15 mouse cellular contexts compared by ENCODE assay signal in genomic region chr5:147315432-147316075, GRCm38 (mm10). TPM values are rescaled to one million over a fixed set of nuclear protein-coding genes. Genes with fewer than 3 reads are reported as not detected.
DNase-seq lines count a peak whose midpoint lies in the region; ATAC-seq and TF ChIP-seq lines count a peak whose summit lies in the region.
"Had no signal": no experiment of that assay in that cellular context is flagged by ENCODE, and none has a peak within 500 bp of the region (broad histone marks: within the 10 kb centered on the region; RNA-seq: fewer than 3 reads in every experiment).

No protein-coding gene starts in this region.

- peaks cover 99% of the 10 kb centered on the region for H3K27me3 ChIP-seq in heart, embryonic 10.5 days (ENCODE audit: insufficient read depth, poor library complexity, severe bottlenecking)
- peaks cover 95% of the 10 kb centered on the region for H3K27me3 ChIP-seq in kidney, embryonic 15.5 days
- H3K27me3 ChIP-seq in E14TG2a.4 (ENCODE audit: insufficient read depth, low read length) = peaks cover 89% of the 10 kb centered on the region
- peaks cover 83% of the 10 kb centered on the region for H3K27me3 ChIP-seq in intestine, embryonic 14.5 days (replicated peaks; ENCODE audit: control insufficient read depth, insufficient read depth, low read length)

- H3K36me3 ChIP-seq in heart, embryonic 10.5 days = no peaks in the 10 kb centered on the region
- no peaks in the 10 kb centered on the region for H3K36me3 ChIP-seq in kidney, embryonic 15.5 days
- no peaks in the 10 kb centered on the region for H3K36me3 ChIP-seq in E14TG2a.4 (ENCODE audit: insufficient read depth, low read length)
- no peaks in the 10 kb centered on the region for H3K36me3 ChIP-seq in intestine, embryonic 14.5 days (ENCODE audit: control insufficient read depth, insufficient read depth, low read length)
- H3K36me3 ChIP-seq: limb, embryonic 12.5 days had no signal

- H3K4me2 ChIP-seq in kidney, embryonic 15.5 days = peak overlapping the region; percentile 20
- peak overlapping the region; percentile 35 for H3K4me2 ChIP-seq in intestine, embryonic 14.5 days (ENCODE audit: low read length)
- H3K4me2 ChIP-seq: limb, embryonic 12.5 days; lung, embryonic 14.5 days had no signal

- H3K9me3 ChIP-seq in heart, embryonic 10.5 days = no peaks in the 10 kb centered on the region
- H3K9me3 ChIP-seq in kidney, embryonic 15.5 days (replicated peaks) = no peaks in the 10 kb centered on the region
- no peaks in the 10 kb centered on the region for H3K9me3 ChIP-seq in E14TG2a.4 (ENCODE audit: low read length)
- no peaks in the 10 kb centered on the region for H3K9me3 ChIP-seq in intestine, embryonic 14.5 days (ENCODE audit: control insufficient read depth, low read length)
- H3K9me3 ChIP-seq: limb, embryonic 12.5 days had no signal

- intact Hi-C loops in heart, postnatal 36 days (cut with DNase I) = no loop called here

- DNase-seq in heart, embryonic 10.5 days (ENCODE audit: low spot score) = no peak
- no peak for DNase-seq in heart, postnatal 36 days
- DNase-seq in kidney, adult 11 months = no peak
- DNase-seq in intestine, embryonic 14.5 days (ENCODE audit: low spot score) = peak; percentile 59
- DNase-seq: lung, embryonic 14.5 days; right cerebral cortex, adult 18-20 months had no signal

- H3K9ac ChIP-seq in kidney, embryonic 15.5 days = no peak overlapping the region
- H3K9ac ChIP-seq in intestine, embryonic 14.5 days (ENCODE audit: low read length) = peak overlapping the region; percentile 38
- H3K9ac ChIP-seq: limb, embryonic 12.5 days; lung, embryonic 14.5 days had no signal

- H3K4me3 ChIP-seq in heart, embryonic 10.5 days = peak overlapping the region; percentile 45
- H3K4me3 ChIP-seq in kidney, embryonic 15.5 days (replicated peaks) = peak overlapping the region; percentile 11; the same call in 1 of the 2 replicates
- peak overlapping the region; percentile 49 for H3K4me3 ChIP-seq in E14TG2a.4 (replicated peaks; ENCODE audit: low read length)
- H3K4me3 ChIP-seq in intestine, embryonic 14.5 days (ENCODE audit: low read depth, low read length) = peak overlapping the region; percentile 32
- H3K4me3 ChIP-seq: limb, embryonic 12.5 days had no signal

- WGBS in heart, embryonic 10.5 days = under 1% methylated on average over 25 of the region's 25 CpGs
- WGBS in kidney, embryonic 15.5 days = under 1% methylated on average over 25 of the region's 25 CpGs
- 2% methylated on average over 25 of the region's 25 CpGs for WGBS in intestine, embryonic 14.5 days

- H3K4me1 ChIP-seq in heart, embryonic 10.5 days = peaks cover 10% of the 10 kb centered on the region
- H3K4me1 ChIP-seq in kidney, embryonic 15.5 days = peaks cover 11% of the 10 kb centered on the region
- peaks cover 29% of the 10 kb centered on the region for H3K4me1 ChIP-seq in E14TG2a.4 (replicated peaks; ENCODE audit: low read depth, low read length)
- no peaks in the 10 kb centered on the region for H3K4me1 ChIP-seq in intestine, embryonic 14.5 days (replicated peaks; ENCODE audit: control insufficient read depth, insufficient read depth, low read length)

- no peak for ATAC-seq in kidney, embryonic 15.5 days (replicated peaks; ENCODE audit: low FRiP score)
- ATAC-seq in intestine, embryonic 14.5 days (replicated peaks; ENCODE audit: low FRiP score, low TSS enrichment, low read depth) = peak; percentile 65
- no peak for ATAC-seq in erythroblast, adult 5-6 weeks (replicated peaks; ENCODE audit: low FRiP score, poor library complexity, severe bottlenecking)
- ATAC-seq: inflammation-experienced regulatory T-cells, adult 6 months had no signal

- no peak for TF ChIP-seq CTCF in E14TG2a.4 (conservative IDR thresholded peaks at IDR 0.05; ENCODE audit: low read length)

- no peak overlapping the region for H3K27ac ChIP-seq in heart, embryonic 10.5 days
- H3K27ac ChIP-seq in kidney, embryonic 15.5 days = no peak overlapping the region
- peak overlapping the region; percentile 49 for H3K27ac ChIP-seq in intestine, embryonic 14.5 days (ENCODE audit: low read depth)
- H3K27ac ChIP-seq: limb, embryonic 12.5 days had no signal

RNA-seq across cellular contexts. Expression of gene Urad, which starts 6.7 kb away (rescaled TPM):
- polyA plus RNA-seq in heart, embryonic 10.5 days (2016; fragmentation: Nextera tagmentation; extraction: Ambion mirVana) = not detected in 2 replicates
- not detected for total RNA-seq in heart, postnatal 36 days (2021)
- polyA plus RNA-seq in kidney, embryonic 15.5 days (2015; fragmentation: Nextera tagmentation; extraction: Ambion mirVana) = not detected in 2 replicates
- 1.6 and 1.7 TPM in 2 replicates for polyA plus RNA-seq in intestine, embryonic 14.5 days (2014; fragmentation: Nextera tagmentation; extraction: Ambion mirVana)
- total RNA-seq in erythroblast, adult 5-6 weeks (2015; ENCODE audit: low replicate concordance) = not detected in 2 replicates
- total RNA-seq in erythroblast, adult 5-6 weeks (2017; ENCODE audit: low replicate concordance) = not detected in 2 replicates
- total RNA-seq: layer of hippocampus, postnatal 14 days had no signal
- polyA plus RNA-seq: inflammation-experienced regulatory T-cells, adult 6 months; limb, embryonic 12.5 days; lung, embryonic 14.5 days; neural tube, embryonic 14.5 days; Patski had no signal

RNA-seq across cellular contexts. Expression of gene Cdx2, which starts 8.5 kb away (rescaled TPM):
- polyA plus RNA-seq in heart, embryonic 10.5 days (2016; fragmentation: Nextera tagmentation; extraction: Ambion mirVana) = not detected in 2 replicates
- total RNA-seq in heart, postnatal 36 days (2021) = not detected
- 0.26 TPM in 1 of 2 replicates, not detected in the other for polyA plus RNA-seq in kidney, embryonic 15.5 days (2015; fragmentation: Nextera tagmentation; extraction: Ambion mirVana)
- polyA plus RNA-seq in intestine, embryonic 14.5 days (2014; fragmentation: Nextera tagmentation; extraction: Ambion mirVana) = 24.0 and 30.2 TPM in 2 replicates
- total RNA-seq in erythroblast, adult 5-6 weeks (2015; ENCODE audit: low replicate concordance) = not detected in 2 replicates
- total RNA-seq in erythroblast, adult 5-6 weeks (2017; ENCODE audit: low replicate concordance) = not detected in 2 replicates
- total RNA-seq: adrenal gland, adult 18-20 months; layer of hippocampus, postnatal 14 days had no signal
- polyA plus RNA-seq: inflammation-experienced regulatory T-cells, adult 6 months; limb, embryonic 12.5 days; lung, embryonic 14.5 days; neural tube, embryonic 14.5 days had no signal

RNA-seq across cellular contexts. Expression of gene Pdx1, which starts 45.8 kb away (rescaled TPM):
- polyA plus RNA-seq in heart, embryonic 10.5 days (2016; fragmentation: Nextera tagmentation; extraction: Ambion mirVana) = 0.44 TPM in 1 of 2 replicates, not detected in the other
- total RNA-seq in heart, postnatal 36 days (2021) = not detected
- polyA plus RNA-seq in kidney, embryonic 15.5 days (2015; fragmentation: Nextera tagmentation; extraction: Ambion mirVana) = not detected in 2 replicates
- polyA plus RNA-seq in intestine, embryonic 14.5 days (2014; fragmentation: Nextera tagmentation; extraction: Ambion mirVana) = 0.79 and 6.4 TPM in 2 replicates
- not detected in 2 replicates for total RNA-seq in erythroblast, adult 5-6 weeks (2015; ENCODE audit: low replicate concordance)
- total RNA-seq in erythroblast, adult 5-6 weeks (2017; ENCODE audit: low replicate concordance) = not detected in 2 replicates
- total RNA-seq: adrenal gland, adult 18-20 months; layer of hippocampus, postnatal 14 days had no signal
- polyA plus RNA-seq: inflammation-experienced regulatory T-cells, adult 6 months; limb, embryonic 12.5 days; lung, embryonic 14.5 days; neural tube, embryonic 14.5 days; Patski had no signal

Comparison
In these comparisons a context has a peak if more than half of its experiments do, and no peak if none do; other contexts are left out.
1. RNA of gene Cdx2, which starts 8.5 kb away (polyA plus RNA-seq): 24.0 to 30.2 TPM in intestine, embryonic 14.5 days; not detected in heart, embryonic 10.5 days and 0.26 TPM in kidney, embryonic 15.5 days; every median in the first group is over 10 times any median in the second.
2. Peak in every context shown above with its lines, with median percentiles within 50 percentile points of each other: H3K4me3 ChIP-seq.